Comparison of ENCODE assay signal across 8 mouse cellular contexts in the genomic region with DNA sequence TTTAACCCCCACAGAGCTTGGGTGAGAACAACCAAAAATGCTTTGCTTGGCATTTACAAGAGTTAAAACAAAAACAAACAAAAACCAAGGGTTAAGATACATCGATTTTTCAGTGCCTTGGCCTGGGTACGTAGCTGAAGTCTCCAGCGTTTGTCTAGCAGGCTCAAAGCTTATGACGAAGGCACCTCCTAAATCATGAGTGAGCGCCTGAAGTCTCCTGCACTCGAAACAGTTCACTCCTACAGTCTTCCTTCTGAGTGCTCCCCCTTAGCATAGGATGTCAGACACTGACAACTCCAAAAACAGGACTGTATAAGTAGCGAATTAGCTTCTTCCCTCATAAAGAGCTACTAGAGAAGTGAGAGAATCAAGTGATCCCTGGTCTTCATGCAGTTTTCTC. TPM values are rescaled to one million over a fixed set of nuclear protein-coding genes. Genes with fewer than 3 reads are reported as not detected.
A peak's percentile ranks its signal among the peaks of the same experiment; 100 is the strongest.
DNase-seq lines count a peak whose midpoint lies in the region; ATAC-seq and TF ChIP-seq lines count a peak whose summit lies in the region.

No protein-coding gene starts in this region.

- H3K36me3 ChIP-seq in heart, embryonic 14.5 days (ENCODE audit: control insufficient read depth, insufficient read depth, low read length) = peaks cover 6% of the 10 kb centered on the region; the same call in 1 of the 2 replicates
- no peaks in the 10 kb centered on the region for H3K36me3 ChIP-seq in hindbrain, embryonic 11.5 days (ENCODE audit: control insufficient read depth, insufficient read depth, low read length)
- H3K36me3 ChIP-seq in midbrain, embryonic 12.5 days = peaks cover 7% of the 10 kb centered on the region; the same call in 1 of the 2 replicates
- no peaks in the 10 kb centered on the region for H3K36me3 ChIP-seq in thymus, adult 2 months (ENCODE audit: control insufficient read depth, insufficient read depth, low read length)

- DNase-seq in heart, postnatal 25 days (ENCODE audit: low spot score) = no peak
- DNase-seq in hindbrain, embryonic 11.5 days (ENCODE audit: low spot score) = peak; percentile 12
- no peak for DNase-seq in thymus, adult 2 months
- no peak for DNase-seq in gastrocnemius, postnatal 36 days
- no peak for DNase-seq in kidney, adult 9 months

- WGBS in heart, embryonic 14.5 days = 38% methylated on average over 7 of the region's 7 CpGs
- 28% methylated on average over 7 of the region's 7 CpGs for WGBS in bone marrow, adult 2 months
- 48% methylated on average over 7 of the region's 7 CpGs for WGBS in hindbrain, embryonic 11.5 days
- 44% methylated on average over 7 of the region's 7 CpGs for WGBS in midbrain, embryonic 12.5 days
- WGBS in thymus, adult 2 months = 51% methylated on average over 7 of the region's 7 CpGs

- H3K27ac ChIP-seq in heart, embryonic 14.5 days (replicated peaks in 1 of 2; ENCODE audit: control insufficient read depth in 1 of 2, insufficient read depth in 1 of 2, low read depth in 2 of 2, low read length in 2 of 2) = peak overlapping the region in 1 of 2 experiments; percentile 98; a peak in 1 of 4 replicates
- H3K27ac ChIP-seq in bone marrow, adult 2 months (ENCODE audit: control insufficient read depth, insufficient read depth, low read depth, low read length, poor library complexity) = peak overlapping the region; percentile 90; the same call in 1 of the 2 replicates
- no peak overlapping the region for H3K27ac ChIP-seq in hindbrain, embryonic 11.5 days (ENCODE audit: low read depth, low read length)
- 0 out of 2 replicates have a peak overlapping the region, but pooled peaks have one; percentile 93 for H3K27ac ChIP-seq in midbrain, embryonic 12.5 days (replicated peaks)
- H3K27ac ChIP-seq in thymus, adult 2 months (ENCODE audit: control insufficient read depth, insufficient read depth, low read length) = no peak overlapping the region

- no peak for TF ChIP-seq POLR2A in bone marrow, adult 2 months (IDR thresholded peaks at IDR 0.05; ENCODE audit: borderline replicate concordance, control insufficient read depth, low read depth, low read length)
- no peak for TF ChIP-seq POLR2A in thymus, adult 2 months (IDR thresholded peaks at IDR 0.05; ENCODE audit: control insufficient read depth, extremely low read depth, insufficient read depth, low read length, poor library complexity)

- H3K27me3 ChIP-seq in heart, embryonic 14.5 days (ENCODE audit: control insufficient read depth, insufficient read depth, low read length) = 0 out of 2 replicates have a peak, but pooled peaks cover 4% of the 10 kb centered on the region
- H3K27me3 ChIP-seq in hindbrain, embryonic 11.5 days (ENCODE audit: control insufficient read depth, insufficient read depth, low read length) = no peaks in the 10 kb centered on the region
- H3K27me3 ChIP-seq in midbrain, embryonic 12.5 days = 0 out of 2 replicates have a peak, but pooled peaks cover 7% of the 10 kb centered on the region
- H3K27me3 ChIP-seq in thymus, adult 2 months (ENCODE audit: control insufficient read depth, insufficient read depth, low read length) = no peaks in the 10 kb centered on the region

- H3K4me3 ChIP-seq in heart, embryonic 14.5 days (ENCODE audit: control insufficient read depth in 1 of 2, insufficient read depth in 1 of 2, low read depth in 1 of 2, low read length in 2 of 2) = peak overlapping the region; percentile 83 to 90
- H3K4me3 ChIP-seq in bone marrow, adult 2 months (replicated peaks; ENCODE audit: control insufficient read depth, low read depth, low read length) = no peak overlapping the region
- H3K4me3 ChIP-seq in hindbrain, embryonic 11.5 days (ENCODE audit: low read depth, low read length) = peak overlapping the region; percentile 82
- peak overlapping the region; percentile 88 for H3K4me3 ChIP-seq in midbrain, embryonic 12.5 days
- H3K4me3 ChIP-seq in thymus, adult 2 months (ENCODE audit: control insufficient read depth, insufficient read depth, low read length) = no peak overlapping the region

- H3K9me3 ChIP-seq in heart, embryonic 14.5 days (ENCODE audit: control insufficient read depth, low read length) = no peaks in the 10 kb centered on the region; the same call in 1 of the 2 replicates
- H3K9me3 ChIP-seq in hindbrain, embryonic 11.5 days (ENCODE audit: control insufficient read depth, low read length) = no peaks in the 10 kb centered on the region
- H3K9me3 ChIP-seq in midbrain, embryonic 12.5 days = no peaks in the 10 kb centered on the region

- H3K4me2 ChIP-seq in heart, embryonic 14.5 days (ENCODE audit: low read length) = peak overlapping the region; percentile 79
- peak overlapping the region; percentile 57 for H3K4me2 ChIP-seq in hindbrain, embryonic 11.5 days (replicated peaks; ENCODE audit: low read depth, low read length)
- peak overlapping the region; percentile 71 for H3K4me2 ChIP-seq in midbrain, embryonic 12.5 days (replicated peaks)

- H3K9ac ChIP-seq in heart, embryonic 14.5 days (ENCODE audit: low read length) = peak overlapping the region; percentile 76
- H3K9ac ChIP-seq in hindbrain, embryonic 11.5 days (ENCODE audit: low read depth, low read length) = no peak overlapping the region
- H3K9ac ChIP-seq in midbrain, embryonic 12.5 days (replicated peaks) = peak overlapping the region; percentile 50; the same call in 1 of the 2 replicates

- intact Hi-C loops in heart, postnatal 25 days (cut with DNase I) = no loop called here
- intact Hi-C loops in gastrocnemius, postnatal 36 days (cut with DNase I) = loop anchor here (5.0 kb wide), 1 partner anchor 397 kb away; a partner anchor contains a TSS

- ATAC-seq in heart, embryonic 14.5 days (ENCODE audit: insufficient number of reproducible peaks, insufficient read depth, low FRiP score, low read depth) = no peak
- ATAC-seq in hindbrain, embryonic 11.5 days (ENCODE audit: low FRiP score) = no peak
- no peak for ATAC-seq in midbrain, embryonic 12.5 days (ENCODE audit: low FRiP score, low read depth)

- H3K4me1 ChIP-seq in heart, embryonic 14.5 days (ENCODE audit: control insufficient read depth in 2 of 2, insufficient read depth in 2 of 2, low read length in 2 of 2) = peaks cover 2 to 8% of the 10 kb centered on the region in 2 experiments; a peak in 2 of 4 replicates
- peaks cover 10% of the 10 kb centered on the region for H3K4me1 ChIP-seq in bone marrow, adult 2 months (ENCODE audit: control insufficient read depth, insufficient read depth, low read length)
- no peaks in the 10 kb centered on the region for H3K4me1 ChIP-seq in hindbrain, embryonic 11.5 days (replicated peaks; ENCODE audit: control insufficient read depth, insufficient read depth, low read length)
- peaks cover 13% of the 10 kb centered on the region; the same call in 1 of the 2 replicates for H3K4me1 ChIP-seq in midbrain, embryonic 12.5 days
- H3K4me1 ChIP-seq in thymus, adult 2 months (replicated peaks; ENCODE audit: control insufficient read depth, insufficient read depth, low read length) = peaks cover 8% of the 10 kb centered on the region

- TF ChIP-seq CTCF in bone marrow, adult 2 months (IDR thresholded peaks at IDR 0.05; ENCODE audit: control insufficient read depth, insufficient read depth, low read length) = no peak
- TF ChIP-seq CTCF in thymus, adult 2 months (IDR thresholded peaks at IDR 0.05; ENCODE audit: borderline replicate concordance, control insufficient read depth, extremely low read depth, insufficient read depth, low read length, poor library complexity) = no peak

RNA-seq across cellular contexts. Expression of a gene that starts 1.1 kb away (rescaled TPM):
- polyA plus RNA-seq in heart, embryonic 14.5 days (2014; fragmentation: Nextera tagmentation; extraction: Ambion mirVana) = 131 and 138 TPM in 2 replicates
- 10 to 100 TPM; 90.4 to 91.5 TPM for total RNA-seq in heart, postnatal 25 days (2021)
- 38.6 and 59.4 TPM in 2 replicates for polyA plus RNA-seq in bone marrow, adult 2 months (2011; ENCODE audit: insufficient read depth, insufficient read length, low replicate concordance, missing spikeins)
- polyA plus RNA-seq in hindbrain, embryonic 11.5 days (2014; fragmentation: Nextera tagmentation; extraction: Ambion mirVana) = 162 and 172 TPM in 2 replicates
- polyA plus RNA-seq in midbrain, embryonic 12.5 days (2016; fragmentation: Nextera tagmentation; extraction: Ambion mirVana) = 161 and 163 TPM in 2 replicates
- 83.1 and 83.7 TPM in 2 replicates for polyA plus RNA-seq in thymus, adult 2 months (2012; rRNA removed)
- total RNA-seq in gastrocnemius, postnatal 36 days (2021) = 10 to 100 TPM; 61.1 to 68.9 TPM

Comparison
In these comparisons a context has a peak if more than half of its experiments do, and no peak if none do; other contexts are left out.
1. H3K27ac ChIP-seq: peak in bone marrow, adult 2 months (single experiment) and midbrain, embryonic 12.5 days (single experiment); none in hindbrain, embryonic 11.5 days (single experiment) and thymus, adult 2 months (single experiment).
2. H3K4me3 ChIP-seq: peak in heart, embryonic 14.5 days (2 of 2), hindbrain, embryonic 11.5 days (single experiment) and midbrain, embryonic 12.5 days (single experiment); none in bone marrow, adult 2 months (single experiment) and thymus, adult 2 months (single experiment).
3. Peak in every context shown above with its lines, with median percentiles within 50 percentile points of each other: H3K4me2 ChIP-seq.